In genomic region chr8:71751337-71751886, GRCm38 (mm10) we compare ENCODE assay signal across 8 mouse cellular contexts. TPM values are rescaled to one million over a fixed set of nuclear protein-coding genes. Genes with fewer than 3 reads are reported as not detected.
DNase-seq lines count a peak whose midpoint lies in the region; ATAC-seq and TF ChIP-seq lines count a peak whose summit lies in the region.
"Not testable (repeated sequence)": the region's sequence is repeated elsewhere in the genome, so short reads cannot be mapped to it uniquely, and the experiment has no call there.

No protein-coding gene starts in this region.

- WGBS in embryonic facial prominence, embryonic 10.5 days: 61% methylated on average over 2 of the region's 2 CpGs
- 36% methylated on average over 2 of the region's 2 CpGs for WGBS in kidney, adult 2 months
- WGBS in liver, embryonic 14.5 days (ENCODE audit: insufficient replicate concordance): 32% methylated on average over 2 of the region's 2 CpGs
- WGBS in midbrain, embryonic 14.5 days: 59% methylated on average over 2 of the region's 2 CpGs
- whole genome bisulfite sequencing in small intestine, adult 2 months: 35% methylated on average over 2 of the region's 2 CpGs

- peak; percentile 43 to 45 for DNase-seq in B cell, adult 2 months
- peak; percentile 66 to 73 for DNase-seq in adrenal gland, postnatal 36 days
- DNase-seq in embryonic facial prominence, embryonic 10.5 days (ENCODE audit: low spot score): peak; percentile 51
- peak; percentile 50 to 67 for DNase-seq in heart, postnatal 10 days
- peak; percentile 50 for DNase-seq in kidney, adult 2 months
- DNase-seq in liver, embryonic 14.5 days (ENCODE audit: low read depth in 3 of 3, low spot score in 3 of 3): not testable (repeated sequence)
- peak; percentile 76 for DNase-seq in midbrain, embryonic 14.5 days

- peak; percentile 39; the same call in 1 of the 2 replicates for TF ChIP-seq CTCF in kidney, adult 2 months (conservative IDR thresholded peaks at IDR 0.05; ENCODE audit: insufficient read depth, insufficient read length, low read depth, low read length)
- peak; percentile 43 for TF ChIP-seq CTCF in liver, embryonic 14.5 days (IDR thresholded peaks at IDR 0.05; ENCODE audit: low read depth)
- TF ChIP-seq CTCF in small intestine, adult 2 months (IDR thresholded peaks at IDR 0.05; ENCODE audit: extremely low read depth, insufficient read length, insufficient replicate concordance, low read depth, low read length): peak; percentile 16; the same call in 1 of the 2 replicates

- H3K9ac ChIP-seq in liver, embryonic 14.5 days (replicated peaks); midbrain, embryonic 14.5 days (replicated peaks; ENCODE audit: low read length): not testable (repeated sequence)

- not testable (repeated sequence) for ATAC-seq in liver, embryonic 14.5 days (ENCODE audit: insufficient read depth)
- peak; percentile 41; the same call in 1 of the 2 replicates for ATAC-seq in midbrain, embryonic 14.5 days (ENCODE audit: low FRiP score, low TSS enrichment)

- H3K27me3 ChIP-seq in embryonic facial prominence, embryonic 10.5 days (replicated peaks; ENCODE audit: low read depth, poor library complexity, severe bottlenecking); kidney, adult 2 months (replicated peaks; ENCODE audit: control insufficient read depth, insufficient read depth, low read length); liver, embryonic 14.5 days (ENCODE audit: control insufficient read depth, insufficient read depth, low read length); midbrain, embryonic 14.5 days (ENCODE audit: control insufficient read depth, insufficient read depth, low read length); small intestine, adult 2 months (ENCODE audit: control insufficient read depth, insufficient read depth, low read length): not testable (repeated sequence)

- not testable (repeated sequence) for H3K4me3 ChIP-seq in embryonic facial prominence, embryonic 10.5 days; kidney, adult 2 months (ENCODE audit: insufficient read depth, low read depth, low read length); liver, embryonic 14.5 days (ENCODE audit: insufficient read depth in 1 of 2, low read depth in 2 of 2, low read length in 2 of 2); midbrain, embryonic 14.5 days (replicated peaks; ENCODE audit: low read depth, low read length); small intestine, adult 2 months (ENCODE audit: low read depth, low read length)

- not testable (repeated sequence) for TF ChIP-seq POLR2A in kidney, adult 2 months (IDR thresholded peaks at IDR 0.05; ENCODE audit: low read depth, low read length); small intestine, adult 2 months (IDR thresholded peaks at IDR 0.05; ENCODE audit: low read depth, low read length)

- H3K4me1 ChIP-seq in embryonic facial prominence, embryonic 10.5 days; kidney, adult 2 months (ENCODE audit: control insufficient read depth, insufficient read depth, low read length); liver, embryonic 14.5 days (replicated peaks; ENCODE audit: control insufficient read depth in 2 of 2, insufficient read depth in 2 of 2, low read length in 1 of 2); midbrain, embryonic 14.5 days (ENCODE audit: control insufficient read depth, insufficient read depth, low read length); small intestine, adult 2 months (ENCODE audit: control insufficient read depth, insufficient read depth, insufficient read length, low read length): not testable (repeated sequence)

- not testable (repeated sequence) for H3K36me3 ChIP-seq in embryonic facial prominence, embryonic 10.5 days (replicated peaks); kidney, adult 2 months (ENCODE audit: control insufficient read depth, insufficient read depth, low read length); liver, embryonic 14.5 days (replicated peaks; ENCODE audit: control insufficient read depth, insufficient read depth, low read depth); midbrain, embryonic 14.5 days (ENCODE audit: control insufficient read depth, insufficient read depth, low read length); small intestine, adult 2 months (ENCODE audit: control insufficient read depth, insufficient read depth, low read length)

- intact Hi-C loops in heart, postnatal 10 days (cut with DNase I): loop anchor here (10.0 kb wide), 1 partner anchor 233 kb away; no protein-coding TSS in a partner anchor

- H3K4me2 ChIP-seq in liver, embryonic 14.5 days (ENCODE audit: low read depth); midbrain, embryonic 14.5 days (ENCODE audit: low read length): not testable (repeated sequence)

- H3K27ac ChIP-seq in embryonic facial prominence, embryonic 10.5 days (replicated peaks); kidney, adult 2 months (ENCODE audit: insufficient read depth, low read depth, low read length); liver, embryonic 14.5 days; midbrain, embryonic 14.5 days (replicated peaks; ENCODE audit: low read depth, low read length); small intestine, adult 2 months (ENCODE audit: insufficient read depth, low read depth, low read length): not testable (repeated sequence)

- not testable (repeated sequence) for TF ChIP-seq EP300 in liver, embryonic 14.5 days (IDR thresholded peaks at IDR 0.05; ENCODE audit: low read depth)

- not testable (repeated sequence) for H3K9me3 ChIP-seq in embryonic facial prominence, embryonic 10.5 days; liver, embryonic 14.5 days (ENCODE audit: control insufficient read depth, low read length); midbrain, embryonic 14.5 days (ENCODE audit: control insufficient read depth, low read length)

RNA-seq across cellular contexts. Expression of gene Fcho1, which starts 25.9 kb away (rescaled TPM):
- 1 to 10 TPM in 1 of 2 experiments, under 1 TPM in 1; 0.50 to 3.2 TPM for total RNA-seq in adrenal gland, postnatal 36 days (2021)
- polyA plus RNA-seq in embryonic facial prominence, embryonic 10.5 days (2016; fragmentation: Nextera tagmentation; extraction: Ambion mirVana): 6.0 and 7.9 TPM in 2 replicates
- total RNA-seq in heart, postnatal 10 days (2021): 1 to 10 TPM; 1.3 to 2.4 TPM
- 4.2 and 9.5 TPM in 2 replicates for polyA plus RNA-seq in kidney, adult 2 months (2012; rRNA removed)
- 24.1 and 24.6 TPM in 2 replicates for polyA plus RNA-seq in liver, embryonic 14.5 days (2012; rRNA removed)
- 14.7 and 18.6 TPM in 2 replicates for polyA plus RNA-seq in liver, embryonic 14.5 days (2014; fragmentation: Nextera tagmentation; extraction: Ambion mirVana)
- 66.5 and 74.6 TPM in 2 replicates for polyA plus RNA-seq in midbrain, embryonic 14.5 days (2014; fragmentation: Nextera tagmentation; extraction: Ambion mirVana)
- polyA plus RNA-seq in small intestine, adult 2 months (2012; rRNA removed): 11.9 and 20.1 TPM in 2 replicates

RNA-seq across cellular contexts. Expression of gene B3gnt3, which starts 49.8 kb away (rescaled TPM):
- total RNA-seq in adrenal gland, postnatal 36 days (2021): 1 to 10 TPM; 4.0 to 4.5 TPM
- 0.54 and 0.72 TPM in 2 replicates for polyA plus RNA-seq in embryonic facial prominence, embryonic 10.5 days (2016; fragmentation: Nextera tagmentation; extraction: Ambion mirVana)
- 10 to 100 TPM; 12.0 to 12.2 TPM for total RNA-seq in heart, postnatal 10 days (2021)
- 5.5 and 5.9 TPM in 2 replicates for polyA plus RNA-seq in kidney, adult 2 months (2012; rRNA removed)
- 2.2 and 2.5 TPM in 2 replicates for polyA plus RNA-seq in liver, embryonic 14.5 days (2012; rRNA removed)
- polyA plus RNA-seq in liver, embryonic 14.5 days (2014; fragmentation: Nextera tagmentation; extraction: Ambion mirVana): 1.8 and 2.0 TPM in 2 replicates
- 0.11 and 0.20 TPM in 2 replicates for polyA plus RNA-seq in midbrain, embryonic 14.5 days (2014; fragmentation: Nextera tagmentation; extraction: Ambion mirVana)
- polyA plus RNA-seq in small intestine, adult 2 months (2012; rRNA removed): 180 and 195 TPM in 2 replicates

Comparison
In these comparisons a context has a peak if more than half of its experiments do, and no peak if none do; other contexts are left out.
1. RNA of gene B3gnt3, which starts 49.8 kb away (polyA plus RNA-seq): 180 to 195 TPM in small intestine, adult 2 months; 5.5 to 5.9 TPM in kidney, adult 2 months, 1.8 to 2.5 TPM in liver, embryonic 14.5 days, 0.54 to 0.72 TPM in embryonic facial prominence, embryonic 10.5 days and 0.11 to 0.20 TPM in midbrain, embryonic 14.5 days; every median in the first group is over 10 times any median in the second.
2. Peak in every context shown above with its lines, with median percentiles within 50 percentile points of each other: CTCF ChIP-seq.